Mouse (Mus musculus) lung, adult 2 months (tissue): ENCODE measurements around the gene Gpr3.

Experiments
- CTCF ChIP-seq: fragments of 200-500 bp; IDR thresholded peaks from 2 replicates; pipeline ENCODE4 v1.5.1; 2011; ENCODE audit warnings: mild to moderate bottlenecking, low read length, control low read depth; ENCODE audit not compliant: insufficient read depth
- POLR2A ChIP-seq: fragments of 200-500 bp; IDR thresholded peaks from 2 replicates; pipeline ENCODE4 v1.6.1; 2011; ENCODE audit warnings: low read depth, mild to moderate bottlenecking, control low read depth, low read length, borderline replicate concordance; ENCODE audit errors: extremely low read depth

- no peak for TF ChIP-seq CTCF
- TF ChIP-seq POLR2A = no peak
Observed at GRCm38 (mm10) chr4:133178305-133178704, 34.0 kb downstream of the Gpr3 start.
